Mouse (Mus musculus): ENCODE results near the gene Thra.

GRCm38 (mm10) chr11:98775348-98776051, 35.1 kb downstream of the Thra start:
- TF ChIP-seq CTCF (IDR thresholded peaks at IDR 0.05; ENCODE audit: extremely low read depth, insufficient read depth, low read length) (no peak), POLR2A (IDR thresholded peaks at IDR 0.05; ENCODE audit: extremely low read depth, insufficient read depth, low read length) (no peak)

All from cortical plate, adult 2 months (tissue).